Mouse (Mus musculus): ENCODE results near the gene Dbndd1.

Dbndd1 gene

GRCm38 (mm10) chr8:123514781-123515539 is at the start of gene Dbndd1:
Dbndd1 (minus strand) TSS chr8:123515463.
- no peak for TF ChIP-seq GATA4 (IDR thresholded peaks at IDR 0.05; ENCODE audit: insufficient replicate concordance, low read length)

DNA sequence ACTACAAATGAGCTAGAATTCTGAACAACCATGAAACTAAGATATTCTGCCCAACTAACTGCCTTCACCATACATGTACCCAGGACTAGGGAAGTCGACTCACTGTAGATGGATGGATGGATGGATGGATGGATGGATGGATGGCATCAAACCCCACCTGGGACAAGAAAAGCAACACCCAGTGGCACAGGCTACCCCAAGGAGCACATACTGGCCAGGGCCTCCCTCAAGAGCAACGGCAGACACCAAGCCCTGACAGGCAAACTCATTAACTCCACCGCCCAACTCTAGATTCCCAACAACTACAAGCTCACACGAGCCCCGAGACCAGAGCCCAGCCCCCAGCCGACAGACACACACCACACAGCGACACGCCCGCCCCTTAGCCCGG is 21.7 kb upstream of the Dbndd1 start:
- TF ChIP-seq GATA4 (IDR thresholded peaks at IDR 0.05; ENCODE audit: insufficient replicate concordance, low read length) = no peak

DNA sequence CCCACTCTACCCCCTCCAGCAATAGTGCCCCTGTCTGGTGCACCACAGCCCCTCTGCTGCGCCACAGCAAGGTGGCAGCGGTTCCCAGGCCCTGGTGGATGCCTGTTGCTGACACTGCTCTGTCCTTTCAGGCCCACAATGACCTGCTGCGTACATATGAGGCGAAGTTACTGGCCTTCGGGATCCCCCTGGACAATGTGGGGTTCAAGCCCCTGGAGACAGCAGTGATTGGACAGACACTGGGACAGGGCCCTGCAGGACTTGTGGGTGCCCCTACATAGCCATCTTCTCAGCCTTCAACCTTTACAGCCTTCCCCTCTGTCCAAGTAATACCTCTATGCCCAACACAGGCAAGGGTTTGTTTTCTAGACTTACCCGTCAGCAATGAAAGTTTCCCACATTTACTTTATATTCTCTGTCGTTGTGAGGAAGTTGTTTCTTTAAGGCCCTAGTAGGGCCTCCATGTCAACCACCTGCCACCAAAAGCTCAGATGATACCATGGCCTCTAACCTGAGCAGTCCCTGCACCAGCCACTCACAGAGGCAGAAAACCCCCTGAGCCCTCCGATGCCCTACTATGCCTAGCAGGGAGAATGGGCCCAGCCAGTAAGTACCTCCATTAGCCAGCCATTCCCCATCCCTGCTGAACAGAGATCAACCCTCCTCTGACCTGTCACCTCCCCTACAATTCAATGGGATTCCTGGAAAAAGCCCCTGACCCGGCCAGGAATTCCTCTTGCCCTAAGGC is 21.2 kb upstream of the Dbndd1 start:
- no peak for TF ChIP-seq GATA4 (IDR thresholded peaks at IDR 0.05; ENCODE audit: insufficient replicate concordance, low read length)

- TF ChIP-seq GATA4 (IDR thresholded peaks at IDR 0.05; ENCODE audit: insufficient replicate concordance, low read length) = no peak
Measured at GRCm38 (mm10) chr8:123527720-123528489, 12.6 kb upstream of the Dbndd1 start.

DNA sequence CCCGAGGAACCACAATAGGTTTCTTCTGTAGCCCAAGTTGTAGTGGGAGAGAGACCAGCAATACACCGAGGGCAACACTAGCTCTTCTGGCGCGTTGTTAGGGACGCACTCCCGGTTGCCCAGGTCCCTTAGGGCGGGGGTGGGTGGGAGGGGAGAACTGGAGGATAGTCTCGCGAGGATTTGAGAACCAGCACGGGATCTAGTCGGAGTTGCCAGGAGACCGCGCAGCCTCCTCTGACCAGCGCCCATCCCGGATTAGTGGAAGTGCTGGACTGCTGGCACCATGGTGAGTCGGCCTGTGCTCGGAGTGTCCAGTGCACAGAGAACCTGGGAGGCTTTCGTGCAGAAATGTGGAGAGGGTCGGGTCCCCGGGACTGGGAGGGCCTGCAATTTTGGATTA is 3.4 kb upstream of the Dbndd1 start, which contains the start of gene Gas8:
Gene Gas8 (plus strand): TSS at position 168 of the 400 bp plus-strand sequence.
- no peak for TF ChIP-seq GATA4 (IDR thresholded peaks at IDR 0.05; ENCODE audit: insufficient replicate concordance, low read length)

DNA sequence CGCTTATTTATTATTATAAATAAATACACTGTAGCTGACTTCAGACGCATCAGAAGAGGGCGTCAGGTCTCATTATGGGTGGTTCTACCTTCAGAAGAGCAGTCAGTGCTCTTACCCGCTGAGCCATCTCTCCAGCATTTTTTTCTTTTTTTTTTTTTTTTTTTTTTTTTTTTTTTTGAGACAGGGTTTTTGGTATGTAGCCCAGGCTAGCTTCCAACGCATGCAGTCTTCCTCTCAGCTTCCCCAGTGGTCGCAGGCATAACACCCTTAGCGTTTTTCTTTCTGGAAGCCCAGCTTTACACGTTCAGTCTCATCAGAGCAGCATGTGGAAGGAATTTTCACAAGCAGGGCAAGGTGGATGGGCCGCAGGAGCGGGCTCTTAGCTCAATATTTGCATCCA is 2.9 kb upstream of the Dbndd1 start:
- no peak for TF ChIP-seq GATA4 (IDR thresholded peaks at IDR 0.05; ENCODE audit: insufficient replicate concordance, low read length)

GRCm38 (mm10) chr8:123516596-123516995 is 1.3 kb upstream of the Dbndd1 start:
- no peak for TF ChIP-seq GATA4 (IDR thresholded peaks at IDR 0.05; ENCODE audit: insufficient replicate concordance, low read length)

DNA sequence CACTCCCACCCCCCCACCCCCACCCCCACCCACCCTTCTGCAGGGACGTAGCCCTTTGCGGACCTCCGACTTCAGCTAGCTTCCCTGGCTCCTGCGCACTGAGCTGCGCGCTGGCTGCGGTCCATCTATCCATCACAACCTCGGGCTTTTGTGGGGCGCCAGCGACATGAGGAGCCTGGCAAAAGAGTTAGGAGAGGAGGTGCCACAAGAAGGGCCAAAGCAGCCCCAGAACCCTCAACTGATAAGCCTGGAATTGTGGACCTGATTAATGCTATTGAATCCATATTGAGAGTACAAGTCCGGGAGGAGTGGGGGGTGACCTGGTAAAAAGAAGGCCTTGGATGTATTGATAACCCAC is 256 bp upstream of the Dbndd1 start:
- TF ChIP-seq GATA4 (IDR thresholded peaks at IDR 0.05; ENCODE audit: insufficient replicate concordance, low read length) = no peak

- no peak for TF ChIP-seq GATA4 (IDR thresholded peaks at IDR 0.05; ENCODE audit: insufficient replicate concordance, low read length)
Measured at GRCm38 (mm10) chr8:123514136-123514535, 1.1 kb downstream of the Dbndd1 start.

DNA sequence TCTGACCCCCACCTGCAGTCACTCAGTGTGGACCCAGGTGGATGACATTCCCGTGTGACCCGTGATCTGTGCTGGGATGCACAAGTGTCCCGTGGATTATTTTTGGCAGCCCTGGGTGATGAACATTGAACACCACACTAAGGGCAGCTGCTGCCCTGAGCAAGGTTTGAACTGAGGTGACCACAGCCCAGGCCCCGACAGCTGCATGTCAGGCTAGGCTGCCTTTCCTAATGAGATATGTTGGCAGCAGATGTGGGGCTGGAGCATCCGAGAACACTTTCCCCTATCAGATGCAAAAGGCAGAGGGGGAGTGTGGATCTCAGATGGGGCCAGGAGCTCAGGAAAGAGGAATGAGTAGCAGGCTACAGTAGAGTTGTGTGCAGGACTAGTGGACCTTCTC is 4.4 kb downstream of the Dbndd1 start:
- TF ChIP-seq GATA4 (IDR thresholded peaks at IDR 0.05; ENCODE audit: insufficient replicate concordance, low read length) = no peak

DNA sequence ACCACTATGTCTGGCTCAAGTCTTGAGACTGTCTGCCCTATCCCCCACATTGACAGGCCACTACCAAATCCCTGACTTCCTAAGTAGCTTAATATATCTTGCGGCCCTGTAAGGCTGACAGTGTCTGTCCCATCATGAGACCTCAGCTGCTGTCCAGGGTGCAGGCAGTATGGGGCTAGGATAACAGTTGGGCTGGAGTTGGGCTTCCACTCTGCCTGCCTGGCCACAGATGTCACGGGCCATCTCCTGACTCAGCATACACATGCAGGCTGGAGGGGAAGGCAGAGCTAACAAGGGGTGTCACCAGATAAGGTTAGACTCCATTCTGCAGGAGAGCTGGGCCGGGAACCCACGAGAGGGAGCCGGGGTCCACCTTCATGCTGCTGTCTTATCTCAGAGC is 8.1 kb downstream of the Dbndd1 start:
- TF ChIP-seq GATA4 (IDR thresholded peaks at IDR 0.05; ENCODE audit: insufficient replicate concordance, low read length) = no peak

DNA sequence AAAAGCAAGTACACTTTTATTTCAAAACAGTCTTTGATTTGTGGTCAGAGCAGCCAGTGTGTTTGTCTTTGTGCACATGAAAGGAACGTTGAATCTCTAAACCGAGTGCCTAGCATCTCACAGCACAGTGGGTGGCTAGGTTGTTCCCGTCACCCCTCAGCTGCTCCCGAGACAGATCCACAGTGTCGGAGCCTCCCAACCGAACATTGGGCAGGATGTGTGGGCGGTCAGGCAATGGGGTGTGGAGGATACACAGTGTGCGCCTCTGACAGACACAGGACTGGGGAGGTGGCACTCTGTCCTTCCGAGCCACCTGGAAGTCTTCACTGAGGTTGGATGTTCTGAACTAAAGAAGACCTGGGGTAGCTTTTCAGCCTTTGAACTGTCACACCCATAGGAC is 9.6 kb downstream of the Dbndd1 start:
- TF ChIP-seq GATA4 (IDR thresholded peaks at IDR 0.05; ENCODE audit: insufficient replicate concordance, low read length) = no peak

DNA sequence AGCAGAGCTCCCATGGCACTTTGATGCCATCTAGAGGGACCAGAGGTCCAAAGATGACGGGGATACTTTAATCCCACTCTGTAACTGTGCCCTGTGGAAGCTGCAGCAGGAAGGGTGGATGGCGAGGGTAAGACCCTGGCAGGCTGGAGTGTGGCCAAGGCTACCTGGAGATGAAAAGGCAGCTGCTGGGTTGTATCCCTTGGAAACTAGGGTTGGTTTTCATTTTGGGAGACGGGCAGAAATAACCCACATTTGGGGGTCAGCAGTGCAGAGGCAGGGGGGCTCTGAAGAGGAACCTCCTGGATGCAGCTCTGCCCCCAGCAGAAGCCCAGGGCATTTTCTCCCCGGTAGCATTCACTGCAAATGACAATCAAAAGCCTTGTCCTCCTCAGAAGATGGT is 10.0 kb downstream of the Dbndd1 start:
- TF ChIP-seq GATA4 (IDR thresholded peaks at IDR 0.05; ENCODE audit: insufficient replicate concordance, low read length) = no peak

GRCm38 (mm10) chr8:123504591-123505195 is 10.6 kb downstream of the Dbndd1 start:
- TF ChIP-seq GATA4 (IDR thresholded peaks at IDR 0.05; ENCODE audit: insufficient replicate concordance, low read length) = no peak

DNA sequence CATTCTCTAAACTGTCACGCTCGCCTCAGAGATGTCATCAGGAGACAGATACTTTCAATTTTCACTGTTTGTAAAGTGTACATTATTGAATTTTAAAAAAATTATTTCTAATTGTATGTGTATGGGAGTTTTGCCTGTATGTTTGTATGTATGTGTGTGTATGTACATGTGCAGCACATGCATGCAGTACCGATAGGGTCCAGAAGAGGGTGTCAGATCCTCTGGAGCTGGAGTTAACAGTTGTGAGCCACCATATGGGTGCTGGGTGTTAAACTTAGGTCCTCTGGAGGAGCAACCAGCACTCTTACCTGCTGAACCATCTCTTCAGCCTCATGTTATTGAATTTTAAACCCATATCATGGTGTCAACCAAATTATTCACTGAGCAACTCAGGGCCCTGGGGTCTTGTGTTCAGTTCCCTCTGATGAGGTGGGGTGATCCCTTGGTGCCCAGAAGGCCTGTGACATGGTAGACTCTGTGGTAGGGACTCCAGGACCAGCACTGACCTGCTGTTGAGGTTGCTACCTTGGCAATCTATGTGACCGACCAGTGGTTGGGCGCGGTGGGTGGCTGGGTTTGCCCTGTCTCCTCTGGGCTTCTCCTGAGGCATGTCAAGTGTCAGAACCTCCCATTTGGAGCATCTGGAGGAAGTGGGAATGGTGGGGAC is 11.3 kb downstream of the Dbndd1 start:
- TF ChIP-seq GATA4 (IDR thresholded peaks at IDR 0.05; ENCODE audit: insufficient replicate concordance, low read length) = no peak
